Mouse (Mus musculus) MEL (cell line): ENCODE results near the gene Arhgap33.

Experiments
- CHD1 ChIP-seq: IDR thresholded peaks from 2 replicates; pipeline ENCODE4 v1.6.1; 2012; ENCODE audit warnings: low read depth, mild to moderate bottlenecking, inconsistent platforms, low read length, improper control_type of control experiment
- CTCF ChIP-seq, 3 experiments: IDR thresholded peaks in 2 of 3; conservative IDR thresholded peaks in 1 of 3; 2 replicates each; pipeline ENCODE4 v1.5.1; 2011 to 2012; ENCODE audit warnings: low read length in 3 of 3, low read depth in 2 of 3, mild to moderate bottlenecking in 2 of 3, improper control_type of control experiment in 1 of 3, inconsistent platforms in 1 of 3, mixed read lengths in 1 of 3, moderate library complexity in 1 of 3; ENCODE audit not compliant: control insufficient read depth in 1 of 3, insufficient read depth in 1 of 3, poor library complexity in 1 of 3, severe bottlenecking in 1 of 3
- GATA1 ChIP-seq: IDR thresholded peaks from 2 replicates; pipeline ENCODE4 v1.6.1; 2011; ENCODE audit warnings: low read depth, low read length, improper control_type of control experiment
- HCFC1 ChIP-seq: IDR thresholded peaks from 2 replicates; pipeline ENCODE4 v1.6.1; 2012; ENCODE audit warnings: low read depth, mild to moderate bottlenecking, inconsistent platforms, low read length, improper control_type of control experiment, moderate library complexity
- JUND ChIP-seq: IDR thresholded peaks from 2 replicates; pipeline ENCODE4 v1.6.1; 2011; ENCODE audit warnings: low read depth, mild to moderate bottlenecking, improper control_type of control experiment, low read length
- MEF2A ChIP-seq: IDR thresholded peaks from 2 replicates; pipeline ENCODE4 v1.6.1; 2014; ENCODE audit warnings: low read depth, mild to moderate bottlenecking, inconsistent platforms, low read length, improper control_type of control experiment; ENCODE audit not compliant: poor library complexity, insufficient replicate concordance, severe bottlenecking; ENCODE audit errors: extremely low read depth
- MYC ChIP-seq: IDR thresholded peaks from 2 replicates; pipeline ENCODE4 v1.6.1; 2011; ENCODE audit warnings: low read depth, mild to moderate bottlenecking, low read length, improper control_type of control experiment, moderate library complexity
- NELFE ChIP-seq: IDR thresholded peaks from 2 replicates; pipeline ENCODE4 v1.6.1; 2011; ENCODE audit warnings: low read depth, low read length, improper control_type of control experiment
- NRF1 ChIP-seq: IDR thresholded peaks from 2 replicates; pipeline ENCODE4 v1.6.1; 2014; ENCODE audit warnings: low read depth, mild to moderate bottlenecking, inconsistent platforms, low read length, improper control_type of control experiment, moderate library complexity; ENCODE audit not compliant: poor library complexity, insufficient read depth, severe bottlenecking
- POLR2A ChIP-seq, 2 experiments: IDR thresholded peaks; 2 replicates each; pipeline ENCODE4 v1.6.1; 2011 to 2012; ENCODE audit warnings: low read length in 2 of 2, mild to moderate bottlenecking in 2 of 2, control low read depth in 1 of 2, improper control_type of control experiment in 1 of 2, low read depth in 1 of 2, moderate library complexity in 1 of 2; ENCODE audit not compliant: control insufficient read depth in 1 of 2, insufficient read depth in 1 of 2, poor library complexity in 1 of 2
- USF1 ChIP-seq: IDR thresholded peaks from 2 replicates; pipeline ENCODE4 v1.6.1; 2014; ENCODE audit warnings: low read depth, mild to moderate bottlenecking, inconsistent platforms, low read length, improper control_type of control experiment, moderate library complexity
- ZC3H11A ChIP-seq: IDR thresholded peaks from 2 replicates; pipeline ENCODE4 v1.6.1; 2012; ENCODE audit warnings: low read depth, mild to moderate bottlenecking, inconsistent platforms, low read length, improper control_type of control experiment
- ZKSCAN1 ChIP-seq: IDR thresholded peaks from 2 replicates; pipeline ENCODE4 v1.6.1; 2012; ENCODE audit warnings: low read depth, mild to moderate bottlenecking, inconsistent platforms, low read length, improper control_type of control experiment, moderate library complexity
- ZMIZ1 ChIP-seq: IDR thresholded peaks from 2 replicates; pipeline ENCODE4 v1.6.1; 2012; ENCODE audit warnings: low read depth, mild to moderate bottlenecking, inconsistent platforms, low read length, improper control_type of control experiment, moderate library complexity

DNA sequence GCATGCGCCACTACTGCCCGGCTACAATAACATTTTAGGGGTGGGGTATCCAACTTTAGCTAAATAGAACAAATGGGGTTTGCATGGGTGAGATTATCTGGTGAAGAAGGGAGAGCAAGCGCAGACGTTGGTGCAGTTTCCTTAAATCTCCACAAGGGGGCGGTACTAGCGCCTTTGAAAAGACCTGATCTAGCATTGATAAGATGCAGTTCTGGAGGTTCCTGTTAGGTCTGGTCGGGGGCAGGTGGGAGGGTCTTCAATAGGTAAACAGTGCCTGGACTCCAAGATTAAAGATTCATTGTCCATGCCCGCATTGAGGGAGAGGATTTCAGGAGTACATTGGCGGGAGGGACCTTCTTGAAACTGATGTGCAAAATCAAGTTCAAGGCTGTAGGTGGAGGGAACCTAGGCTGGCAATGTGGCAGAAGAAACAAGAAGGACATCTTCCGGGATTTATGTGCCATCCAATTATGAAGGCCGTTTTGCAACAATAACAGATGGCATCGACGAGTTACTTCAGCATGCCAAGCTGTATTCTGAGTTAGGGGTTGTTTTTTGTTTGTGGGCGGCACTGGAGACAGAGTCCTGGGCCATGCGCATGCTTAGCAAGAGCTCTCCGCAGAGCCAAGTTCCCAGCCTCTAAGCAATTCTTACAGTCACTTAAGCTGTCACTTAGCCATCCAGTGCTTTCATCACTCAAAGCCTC, 44.5 kb downstream of the Arhgap33 start:
- TF ChIP-seq CTCF (IDR thresholded peaks at IDR 0.05 in 2 of 3, conservative IDR thresholded peaks at IDR 0.05 in 1 of 3; ENCODE audit: control insufficient read depth in 1 of 3, insufficient read depth in 1 of 3, low read depth in 2 of 3, low read length in 3 of 3, poor library complexity in 1 of 3, severe bottlenecking in 1 of 3) (peak; percentile 73 to 81 (median 80)), GATA1 (no peak), POLR2A (IDR thresholded peaks at IDR 0.05; ENCODE audit: control insufficient read depth in 1 of 2, insufficient read depth in 1 of 2, low read depth in 1 of 2, low read length in 2 of 2, poor library complexity in 1 of 2) (no peak), CHD1 (no peak), NRF1 (no peak), MYC (no peak), JUND (no peak), MEF2A (no peak), ZMIZ1 (no peak), ZC3H11A (peak; percentile 52; the same call in 1 of the 2 replicates), HCFC1 (no peak), USF1 (no peak), NELFE (no peak), ZKSCAN1 (no peak)
